Comparison of ENCODE assay signal across 1 mouse cellular context in the genomic region with DNA sequence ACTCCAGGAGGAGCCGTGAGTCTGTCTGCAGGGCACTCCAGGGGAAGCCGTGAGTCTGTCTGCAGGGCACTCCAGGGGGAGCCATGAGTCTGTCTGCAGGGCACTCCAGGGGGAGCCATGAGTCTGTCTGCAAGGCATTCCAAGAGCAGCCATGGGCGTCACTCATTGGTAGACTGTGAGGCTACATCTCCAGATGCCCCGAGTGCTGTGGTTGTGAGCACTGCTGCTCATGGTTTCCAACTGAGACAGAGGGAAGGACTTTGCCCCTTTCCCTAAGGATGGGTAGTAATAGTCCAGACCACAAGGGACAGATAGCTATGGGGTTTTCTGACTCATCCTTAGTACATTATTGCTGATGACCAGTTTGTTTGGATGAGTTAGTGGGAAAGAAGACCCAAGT.
TF ChIP-seq lines count a peak whose summit lies in the region.

No protein-coding gene starts in this region.

TF ChIP-seq in CH12.LX, 34 proteins besides CTCF, POLR2A, EP300 and RAD21:
- no peak for TF ChIP-seq CHD1 (IDR thresholded peaks at IDR 0.05; ENCODE audit: low read depth, low read length)
- peak; percentile 22; the same call in 1 of the 2 replicates for TF ChIP-seq SMC3 (IDR thresholded peaks at IDR 0.05; ENCODE audit: low read depth, low read length)
